Mouse (Mus musculus): ENCODE results near the gene Dffb. TPM values are rescaled to one million over a fixed set of nuclear protein-coding genes. Genes with fewer than 3 reads are reported as not detected.

The Dffb gene
- total RNA-seq, 2 experiments from 2014 or later: 1.3 to 1.8 TPM

Other genes with a start within 250 kb of the Dffb start
- gene A430005L14Rik, start 17.9 kb downstream of the Dffb start, total RNA-seq (2021): 10 to 100 TPM; 10.5 to 14.3 TPM
- 10 to 100 TPM; 23.0 to 24.0 TPM for gene Cep104, start 68 bp upstream of the Dffb start, total RNA-seq (2021)
- 10 to 100 TPM; 20.4 to 20.9 TPM for gene Lrrc47, start 36.6 kb upstream of the Dffb start, total RNA-seq (2021)
- gene Smim1, start 51.1 kb upstream of the Dffb start, total RNA-seq (2021): 1 to 10 TPM; 2.0 to 2.6 TPM
- gene Ccdc27, start 67.6 kb upstream of the Dffb start, total RNA-seq (2021): not detected
- not detected for gene Trp73, start 165.1 kb upstream of the Dffb start, total RNA-seq (2021)
- 1 to 10 TPM; 7.0 to 8.7 TPM for gene Wrap73, start 167.2 kb upstream of the Dffb start, total RNA-seq (2021)
- gene Tprgl, start 185.5 kb upstream of the Dffb start, total RNA-seq (2021): 10 to 100 TPM; 82.7 to 82.8 TPM
- gene Megf6, start 195.6 kb upstream of the Dffb start, total RNA-seq (2021): under 1 TPM; 0.54 TPM

Measured in gastrocnemius, postnatal 36 days (tissue).